Mouse (Mus musculus) CH12.LX (cell line): Measurements from ENCODE around the gene Nt5c2.

Experiments used
- CTCF ChIP-seq, 2 experiments: IDR thresholded peaks in 1 of 2; conservative IDR thresholded peaks in 1 of 2; 2 replicates each; pipeline ENCODE4 v1.5.1; 2011 to 2012; ENCODE audit warnings: low read depth in 2 of 2, low read length in 2 of 2, improper control_type of control experiment in 1 of 2, inconsistent platforms in 1 of 2, mild to moderate bottlenecking in 1 of 2, moderate library complexity in 1 of 2
- E2F4 ChIP-seq: IDR thresholded peaks from 2 replicates; pipeline ENCODE4 v1.6.1; 2011; ENCODE audit warnings: low read depth, low read length, improper control_type of control experiment; ENCODE audit not compliant: insufficient replicate concordance
- EP300 ChIP-seq: IDR thresholded peaks from 2 replicates; pipeline ENCODE4 v1.6.1; 2011; ENCODE audit warnings: low read length, improper control_type of control experiment
- ETS1 ChIP-seq: conservative IDR thresholded peaks from 2 replicates; pipeline ENCODE4 v1.6.1; 2012; ENCODE audit warnings: low read depth, mild to moderate bottlenecking, inconsistent platforms, low read length, improper control_type of control experiment, moderate library complexity
- HCFC1 ChIP-seq: IDR thresholded peaks from 2 replicates; pipeline ENCODE4 v1.6.1; 2012; ENCODE audit warnings: low read depth, mild to moderate bottlenecking, inconsistent platforms, low read length, improper control_type of control experiment
- MAFK ChIP-seq: IDR thresholded peaks from 2 replicates; pipeline ENCODE4 v1.6.1; 2011; ENCODE audit warnings: low read length, improper control_type of control experiment; ENCODE audit not compliant: insufficient replicate concordance
- MAX ChIP-seq: IDR thresholded peaks from 2 replicates; pipeline ENCODE4 v1.6.1; 2011; ENCODE audit warnings: low read length, improper control_type of control experiment
- MXI1 ChIP-seq: IDR thresholded peaks from 2 replicates; pipeline ENCODE4 v1.6.1; 2011; ENCODE audit warnings: mild to moderate bottlenecking, low read depth, low read length, improper control_type of control experiment
- NELFE ChIP-seq: IDR thresholded peaks from 2 replicates; pipeline ENCODE4 v1.6.1; 2011; ENCODE audit warnings: low read depth, low read length, improper control_type of control experiment
- PAX5 ChIP-seq: IDR thresholded peaks from 2 replicates; pipeline ENCODE4 v1.6.1; 2012; ENCODE audit warnings: low read length, inconsistent platforms, mixed read lengths
- POLR2A ChIP-seq: IDR thresholded peaks from 2 replicates; pipeline ENCODE4 v1.6.1; 2011; ENCODE audit warnings: low read depth, mild to moderate bottlenecking, improper control_type of control experiment, low read length
- RAD21 ChIP-seq: IDR thresholded peaks from 2 replicates; pipeline ENCODE4 v1.6.1; 2011; ENCODE audit warnings: low read depth, mild to moderate bottlenecking, low read length, improper control_type of control experiment, moderate library complexity
- TCF12 ChIP-seq: IDR thresholded peaks from 2 replicates; pipeline ENCODE4 v1.6.1; 2014; ENCODE audit warnings: low read depth, mild to moderate bottlenecking, inconsistent platforms, low read length, improper control_type of control experiment
- ZC3H11A ChIP-seq: IDR thresholded peaks from 2 replicates; pipeline ENCODE4 v1.6.1; 2012; ENCODE audit warnings: low read depth, mild to moderate bottlenecking, inconsistent platforms, low read length, improper control_type of control experiment

DNA sequence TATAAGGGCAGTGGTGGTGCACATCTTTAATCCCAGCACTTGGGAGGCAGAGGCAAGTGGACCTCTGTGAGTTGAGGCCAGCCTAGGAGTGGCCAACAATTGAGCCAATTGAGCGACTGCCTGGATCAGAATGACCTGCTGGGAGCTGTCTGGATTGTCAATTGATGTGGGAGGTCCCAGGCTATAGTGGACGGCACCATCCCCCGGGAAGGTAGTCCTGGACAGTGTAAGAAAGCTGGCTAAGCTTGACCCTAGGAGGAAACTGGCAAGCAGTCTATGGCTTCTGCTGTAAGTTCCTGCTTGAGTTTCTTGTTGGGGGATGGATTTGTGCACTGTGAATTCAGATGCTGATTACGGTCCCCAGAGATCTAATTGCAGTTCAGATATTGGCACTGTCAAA, 47.1 kb downstream of the Nt5c2 start:
- TF ChIP-seq NELFE = no peak
- no peak for TF ChIP-seq POLR2A
- no peak for TF ChIP-seq ETS1
- no peak for TF ChIP-seq CTCF (conservative IDR thresholded peaks at IDR 0.05 in 1 of 2, IDR thresholded peaks at IDR 0.05 in 1 of 2; ENCODE audit: low read depth in 2 of 2, low read length in 2 of 2)
- TF ChIP-seq TCF12 = no peak
- no peak for TF ChIP-seq ZC3H11A
- TF ChIP-seq RAD21 = no peak
- no peak for TF ChIP-seq EP300
- no peak for TF ChIP-seq MXI1
- TF ChIP-seq MAFK = no peak
- no peak for TF ChIP-seq E2F4
- TF ChIP-seq PAX5 = no peak
- TF ChIP-seq HCFC1 = no peak
- no peak for TF ChIP-seq MAX
